Mouse (Mus musculus) hindbrain, embryonic 16.5 days (tissue): ENCODE results near the gene Ly6c2. TPM values are rescaled to one million over a fixed set of nuclear protein-coding genes. Genes with fewer than 3 reads are reported as not detected.
"Not testable (repeated sequence)": the region's sequence is repeated elsewhere in the genome, so short reads cannot be mapped to it uniquely, and the experiment has no call there.

Experiments
- ATAC-seq: fragments of 200-750 bp; cut with Nextera tagmentation; 2 replicates; pipeline ENCODE4 v1.8.0; 2017; ENCODE audit warnings: moderate TSS enrichment, moderate library complexity
- H3K27ac ChIP-seq: fragments of 300-500 bp; sonication (generic); 2 replicates; pipeline ENCODE4 v1.5.1; 2014; ENCODE audit warnings: low read depth, mild to moderate bottlenecking, control low read depth, low read length, moderate library complexity
- H3K27me3 ChIP-seq: fragments of 300-500 bp; sonication (generic); replicated peaks from 2 replicates; pipeline ENCODE4 v1.6.1; 2014; ENCODE audit warnings: low read length; ENCODE audit not compliant: control insufficient read depth, insufficient read depth
- H3K36me3 ChIP-seq: fragments of 300-500 bp; sonication (generic); 2 replicates; pipeline ENCODE4 v1.6.1; 2014; ENCODE audit warnings: mild to moderate bottlenecking, low read length, moderate library complexity, mixed read lengths; ENCODE audit not compliant: control insufficient read depth, insufficient read depth
- H3K4me1 ChIP-seq: fragments of 300-500 bp; sonication (generic); 2 replicates; pipeline ENCODE4 v1.6.1; 2014; ENCODE audit warnings: low read depth, low read length; ENCODE audit not compliant: control insufficient read depth, insufficient read depth
- H3K4me2 ChIP-seq: fragments of 300-500 bp; sonication (generic); 2 replicates; pipeline ENCODE4 v1.6.1; 2014; ENCODE audit warnings: mild to moderate bottlenecking, low read length, control low read depth, moderate library complexity
- H3K4me3 ChIP-seq: fragments of 300-500 bp; sonication (generic); 2 replicates; pipeline ENCODE4 v1.5.1; 2014; ENCODE audit warnings: mild to moderate bottlenecking, low read length, control low read depth, moderate library complexity
- H3K9ac ChIP-seq: fragments of 300-500 bp; sonication (generic); 2 replicates; pipeline ENCODE4 v1.6.1; 2014; ENCODE audit warnings: low read depth, mild to moderate bottlenecking, control low read depth, low read length, moderate library complexity
- H3K9me3 ChIP-seq: fragments of 300-500 bp; sonication (generic); 2 replicates; pipeline ENCODE4 v1.6.1; 2014; ENCODE audit warnings: mild to moderate bottlenecking, low read length, moderate library complexity; ENCODE audit not compliant: control insufficient read depth
- WGBS: fragments of 180-500 bp; shearing (Covaris S2); extraction: QIAGEN DNeasy Blood & Tissue Kit; methylation state at CpG from one replicate; pipeline ENCODE4 v1.1.7; 2014; 5-methylcytosine and 5-hydroxymethylcytosine counted together
- polyA plus RNA-seq: library from polyadenylated mRNA; unstranded; fragments of >200 nt; fragmentation: Nextera tagmentation; extraction: Ambion mirVana; gene quantifications from 2 replicates; pipeline ENCODE4 v1.2.1, GENCODE M21; 2015

Ly6c2 gene
- 0.66 TPM in 1 of 2 replicates, not detected in the other for polyA plus RNA-seq

DNA sequence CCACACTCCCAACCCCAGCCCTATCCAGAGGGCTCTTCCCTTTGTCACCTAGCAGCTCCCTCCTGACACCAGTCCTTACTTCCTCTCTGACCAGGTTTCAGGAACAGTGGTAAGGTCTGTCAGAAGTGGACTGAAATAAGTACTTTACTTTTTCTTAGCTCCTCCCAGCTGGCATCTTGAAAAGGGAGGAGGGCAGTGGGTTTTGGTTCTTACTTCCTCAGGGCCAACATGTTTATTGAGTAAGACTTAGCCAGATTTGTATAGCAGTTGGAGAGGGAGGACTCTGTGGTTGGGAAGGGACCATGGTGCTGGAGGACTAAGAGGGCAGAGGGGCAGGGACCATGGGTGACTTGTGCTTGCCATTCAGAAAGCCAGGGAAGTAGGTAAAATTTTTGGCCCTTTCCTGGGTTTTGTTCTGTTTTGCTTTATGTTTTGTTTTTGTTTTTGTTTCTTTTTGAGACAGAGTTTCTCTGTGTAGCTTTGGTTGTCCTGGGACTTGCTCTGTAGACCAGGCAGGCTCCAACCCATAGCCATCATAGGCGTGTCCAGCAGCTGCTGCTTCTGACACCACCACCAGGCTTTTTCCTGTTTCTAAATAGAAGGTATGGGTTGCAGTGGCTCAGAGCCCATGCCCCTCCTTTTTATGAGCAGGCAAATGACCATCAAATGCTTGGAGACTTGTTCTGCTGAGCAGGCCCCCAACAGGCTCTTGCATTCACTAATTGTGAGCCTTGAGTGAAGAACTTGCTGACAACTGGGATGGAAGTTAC lies at the start of gene Ly6c2:
Gene Ly6c2, minus strand, starts transcription at position 110 of the 770 bp plus-strand sequence.
- not testable (repeated sequence) for H3K36me3 ChIP-seq, ATAC-seq, H3K27me3 ChIP-seq, H3K27ac ChIP-seq, H3K9ac ChIP-seq, H3K9me3 ChIP-seq, H3K4me1 ChIP-seq, H3K4me3 ChIP-seq, H3K4me2 ChIP-seq
- WGBS, result 100% methylated on average over 1 of the region's 1 CpGs

DNA sequence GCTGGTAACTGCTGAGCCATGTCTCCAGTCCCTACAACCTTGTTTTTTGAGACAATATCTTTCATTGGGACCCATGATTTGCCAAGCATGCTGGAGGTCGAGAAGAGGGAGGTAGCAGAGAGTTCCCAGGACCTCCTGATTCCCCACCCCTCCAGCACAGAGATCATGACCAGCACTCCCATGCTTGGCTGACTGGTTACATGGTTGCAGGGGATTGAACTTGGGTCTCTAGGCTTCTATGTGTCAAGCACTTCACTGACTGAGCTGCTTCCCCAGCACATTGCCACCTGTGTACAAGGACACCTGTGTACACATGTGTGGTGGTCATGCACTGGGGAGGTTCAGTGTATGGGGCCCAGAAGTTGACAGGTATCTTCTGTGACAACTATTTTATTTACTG lies 45.9 kb upstream of the Ly6c2 start:
- no peak for ATAC-seq
- no peaks in the 10 kb centered on the region for H3K27me3 ChIP-seq
- H3K36me3 ChIP-seq, result no peaks in the 10 kb centered on the region
- H3K4me2 ChIP-seq, result no peak overlapping the region
- no peak overlapping the region for H3K27ac ChIP-seq
- H3K4me3 ChIP-seq, result no peak overlapping the region
- no peaks in the 10 kb centered on the region for H3K9me3 ChIP-seq
- H3K9ac ChIP-seq, result no peak overlapping the region
- WGBS, result 54% methylated on average over 1 of the region's 1 CpGs
- H3K4me1 ChIP-seq, result no peaks in the 10 kb centered on the region

DNA sequence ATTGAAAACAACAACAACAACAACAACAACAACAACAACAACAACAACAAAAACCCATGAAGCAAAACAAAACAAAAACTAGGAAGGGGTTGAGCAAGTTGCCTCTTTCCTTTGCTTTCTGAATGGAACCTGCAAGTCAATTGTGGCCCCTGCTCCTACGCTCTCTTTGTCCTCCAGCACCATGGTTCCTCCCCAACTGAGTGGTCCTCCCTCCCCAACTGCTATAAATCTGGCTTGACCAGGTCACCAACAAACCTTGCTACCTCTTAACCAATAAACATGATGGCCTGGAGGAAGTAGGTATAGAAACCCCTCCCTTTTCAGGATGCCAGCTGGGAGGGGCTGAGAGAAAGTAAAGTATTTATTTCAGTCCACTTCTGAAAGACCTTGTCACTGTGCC lies 43.2 kb upstream of the Ly6c2 start, which contains the start of gene Ly6g:
Gene Ly6g, plus strand, starts transcription at position 301 of the 400 bp plus-strand sequence.
- H3K4me2 ChIP-seq, result no peak within 1 kb of the TSS
- no peak for ATAC-seq
- no peaks in the 10 kb centered on the region for H3K36me3 ChIP-seq
- no peak within 1 kb of the TSS for H3K27ac ChIP-seq
- no peaks in the 10 kb centered on the region for H3K9me3 ChIP-seq
- no peak within 1 kb of the TSS for H3K4me3 ChIP-seq
- WGBS, result 75% methylated on average over 1 of the region's 1 CpGs
- no peak within 1 kb of the TSS for H3K9ac ChIP-seq
- no peaks in the 10 kb centered on the region for H3K27me3 ChIP-seq
- no peaks in the 10 kb centered on the region for H3K4me1 ChIP-seq

DNA sequence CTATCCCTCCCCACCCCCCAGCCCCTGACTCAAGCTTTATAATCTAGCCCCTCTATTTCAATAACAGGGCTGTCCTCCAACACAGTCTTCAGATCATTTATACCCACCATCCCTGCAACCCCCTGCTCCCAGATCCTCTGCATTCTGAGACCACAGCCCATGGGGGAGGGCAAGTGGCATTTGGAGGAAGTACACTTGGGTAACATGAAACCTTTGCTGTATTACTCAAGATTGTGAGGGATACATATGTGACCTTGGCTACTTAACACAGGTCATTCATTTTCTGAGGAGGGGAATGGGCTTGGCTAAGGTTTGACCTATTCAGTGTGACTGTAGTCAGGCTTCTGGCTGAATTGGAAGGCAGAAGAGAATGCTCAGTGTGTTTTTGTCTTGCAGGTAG lies 41.3 kb upstream of the Ly6c2 start:
- Histone ChIP-seq H3K4me2 (no peak overlapping the region), H3K9me3 (no peaks in the 10 kb centered on the region), H3K9ac (no peak overlapping the region), H3K27me3 (no peaks in the 10 kb centered on the region), H3K36me3 (no peaks in the 10 kb centered on the region), H3K27ac (no peak overlapping the region), H3K4me3 (no peak overlapping the region), H3K4me1 (no peaks in the 10 kb centered on the region)
- no peak for ATAC-seq

DNA sequence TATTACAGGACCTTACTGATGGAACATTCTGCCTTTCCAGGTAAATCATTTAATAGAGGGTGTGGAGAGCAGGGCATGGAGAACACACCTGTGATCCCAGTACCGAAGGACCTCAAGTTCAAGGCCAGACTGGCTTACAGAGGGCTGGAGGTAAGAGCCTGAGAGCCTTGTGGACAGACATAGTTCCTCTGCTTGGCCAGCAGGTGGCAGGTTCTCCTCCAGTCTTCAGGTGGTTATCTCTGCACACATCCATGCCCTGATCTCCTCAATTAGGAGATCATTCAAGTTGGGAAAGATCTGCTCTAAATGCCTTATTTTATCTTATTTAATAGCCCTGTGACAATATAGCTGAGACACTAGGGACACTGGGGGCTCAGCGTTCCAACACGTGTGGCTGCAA lies 32.0 kb upstream of the Ly6c2 start:
- Histone ChIP-seq H3K27ac (no peak overlapping the region), H3K4me1 (no peaks in the 10 kb centered on the region), H3K36me3 (no peaks in the 10 kb centered on the region), H3K9me3 (no peaks in the 10 kb centered on the region), H3K4me3 (no peak overlapping the region), H3K27me3 (no peaks in the 10 kb centered on the region), H3K9ac (no peak overlapping the region), H3K4me2 (no peak overlapping the region)
- ATAC-seq, result no peak
- 60% methylated on average over 3 of the region's 3 CpGs for WGBS

DNA sequence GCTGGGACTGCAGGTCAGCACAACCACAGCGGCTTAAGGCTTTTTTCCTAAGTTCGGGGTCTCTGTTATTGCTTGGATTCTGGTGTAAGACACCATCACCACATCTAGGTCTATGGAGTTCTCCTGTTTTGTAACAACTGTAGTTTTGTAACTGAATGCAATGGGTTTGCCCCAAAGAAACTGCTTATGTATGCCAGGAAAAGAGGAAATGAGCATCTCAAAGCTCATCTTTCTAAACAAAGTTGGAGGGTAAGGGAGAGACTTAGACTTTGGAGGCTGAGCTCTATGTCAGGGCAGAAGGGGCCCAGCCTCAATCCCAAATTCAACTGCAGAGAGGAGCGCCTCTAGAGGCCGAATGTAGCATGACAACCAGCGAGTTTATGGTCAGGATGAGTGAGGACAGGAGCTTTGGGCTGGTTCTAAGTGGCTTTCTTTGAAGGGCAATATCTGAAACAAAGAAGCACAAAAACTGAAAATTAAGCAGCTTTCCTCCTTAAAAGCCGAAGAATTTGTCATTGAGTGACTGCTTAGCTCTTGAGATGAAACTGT lies 30.1 kb upstream of the Ly6c2 start:
- WGBS, result 54% methylated on average over 6 of the region's 6 CpGs

DNA sequence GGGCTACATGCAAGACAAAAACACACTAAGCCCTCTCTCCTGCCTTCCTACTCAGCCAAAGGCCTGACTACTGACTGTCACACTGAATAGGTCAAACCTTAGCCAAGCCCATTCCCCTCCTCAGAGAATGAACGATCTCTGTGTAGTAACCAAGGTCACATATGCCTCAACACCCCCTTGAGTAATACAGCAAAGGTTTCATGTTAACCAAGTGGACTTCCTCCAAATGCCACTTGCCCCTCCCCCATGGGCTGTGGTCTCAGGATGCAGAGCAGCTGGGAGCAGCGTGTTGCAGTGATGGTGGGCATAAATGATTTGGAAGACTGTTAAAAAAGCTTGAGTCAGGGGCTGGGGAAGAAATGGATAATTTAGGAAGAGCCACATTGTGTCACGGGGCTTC lies 26.0 kb upstream of the Ly6c2 start:
- WGBS, result 75% methylated on average over 3 of the region's 3 CpGs
- H3K27ac ChIP-seq, H3K9me3 ChIP-seq, H3K36me3 ChIP-seq, H3K27me3 ChIP-seq, H3K4me1 ChIP-seq, ATAC-seq, H3K9ac ChIP-seq, H3K4me3 ChIP-seq, H3K4me2 ChIP-seq: not testable (repeated sequence)

More for the DNA sequence above, 30.1 kb upstream of the Ly6c2 start:
- H3K27me3 ChIP-seq, H3K9me3 ChIP-seq, H3K4me3 ChIP-seq, H3K4me2 ChIP-seq, H3K36me3 ChIP-seq, H3K27ac ChIP-seq, ATAC-seq, H3K4me1 ChIP-seq, H3K9ac ChIP-seq: not testable (repeated sequence)

DNA sequence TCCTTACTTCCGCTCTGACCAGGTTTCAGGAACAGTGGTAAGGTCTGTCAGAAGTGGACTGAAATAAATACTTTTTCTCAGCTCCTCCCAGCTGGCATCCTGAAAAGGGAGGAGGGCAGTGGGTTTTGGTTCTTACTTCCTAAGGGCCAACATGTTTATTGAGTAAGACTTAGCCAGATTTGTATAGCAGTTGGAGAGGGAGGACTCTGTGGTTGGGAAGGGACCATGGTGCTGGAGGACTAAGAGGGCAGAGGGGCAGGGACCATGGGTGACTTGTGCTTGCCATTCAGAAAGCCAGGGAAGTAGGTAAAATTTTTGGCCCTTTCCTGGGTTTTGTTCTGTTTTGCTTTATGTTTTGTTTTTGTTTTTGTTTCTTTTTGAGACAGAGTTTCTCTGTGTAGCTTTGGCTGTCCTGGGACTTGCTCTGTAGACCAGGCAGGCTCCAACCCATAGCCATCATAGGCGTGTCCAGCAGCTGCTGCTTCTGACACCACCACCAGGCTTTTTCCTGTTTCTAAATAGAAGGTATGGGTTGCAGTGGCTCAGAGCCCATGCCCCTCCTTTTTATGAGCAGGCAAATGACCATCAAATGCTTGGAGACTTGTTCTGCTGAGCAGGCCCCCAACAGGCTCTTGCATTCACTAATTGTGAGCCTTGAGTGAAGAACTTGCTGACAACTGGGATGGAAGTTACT lies 23.5 kb upstream of the Ly6c2 start:
- H3K27me3 ChIP-seq, H3K4me1 ChIP-seq, H3K4me2 ChIP-seq, H3K4me3 ChIP-seq, ATAC-seq, H3K9me3 ChIP-seq, H3K9ac ChIP-seq, H3K36me3 ChIP-seq, H3K27ac ChIP-seq: not testable (repeated sequence)
- WGBS, result 81% methylated on average over 2 of the region's 2 CpGs

DNA sequence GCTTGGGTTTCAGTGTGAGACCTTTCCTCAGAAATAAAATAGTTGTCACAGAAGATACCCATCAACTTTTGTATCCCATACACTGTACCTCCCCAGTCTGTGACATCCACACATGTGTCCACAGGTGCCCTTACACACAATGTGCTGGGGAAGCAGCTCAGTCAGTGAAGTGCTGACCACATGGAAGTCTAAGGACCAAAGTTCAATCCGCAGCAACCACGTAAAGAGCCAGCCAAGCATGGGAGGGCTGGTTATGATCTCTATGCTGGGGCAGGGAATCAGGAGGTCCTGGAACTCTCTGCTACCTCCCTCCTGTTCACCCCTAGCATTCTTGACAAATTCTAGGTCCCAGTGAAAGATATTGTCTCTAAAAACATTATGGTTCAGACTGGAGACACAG lies 20.6 kb upstream of the Ly6c2 start:
- not testable (repeated sequence) for H3K27me3 ChIP-seq

More for the DNA sequence above, 20.6 kb upstream of the Ly6c2 start:
- not testable (repeated sequence) for H3K27ac ChIP-seq, ATAC-seq, H3K4me1 ChIP-seq, H3K9ac ChIP-seq, H3K9me3 ChIP-seq, H3K4me3 ChIP-seq, H3K4me2 ChIP-seq, H3K36me3 ChIP-seq
- WGBS, result 85% methylated on average over 2 of the region's 2 CpGs
